Mouse (Mus musculus): ENCODE measurements around the gene Olfr559.

GRCm38 (mm10) chr7:102737705-102738104 is 10.4 kb upstream of the Olfr559 start:
- TF ChIP-seq POLR2A (IDR thresholded peaks at IDR 0.05; ENCODE audit: low read depth, low read length), result no peak
- no peak for TF ChIP-seq CTCF (IDR thresholded peaks at IDR 0.05; ENCODE audit: borderline replicate concordance, insufficient read depth, low read length)
